Comparison of ENCODE assay signal across 8 mouse cellular contexts in the genomic region with DNA sequence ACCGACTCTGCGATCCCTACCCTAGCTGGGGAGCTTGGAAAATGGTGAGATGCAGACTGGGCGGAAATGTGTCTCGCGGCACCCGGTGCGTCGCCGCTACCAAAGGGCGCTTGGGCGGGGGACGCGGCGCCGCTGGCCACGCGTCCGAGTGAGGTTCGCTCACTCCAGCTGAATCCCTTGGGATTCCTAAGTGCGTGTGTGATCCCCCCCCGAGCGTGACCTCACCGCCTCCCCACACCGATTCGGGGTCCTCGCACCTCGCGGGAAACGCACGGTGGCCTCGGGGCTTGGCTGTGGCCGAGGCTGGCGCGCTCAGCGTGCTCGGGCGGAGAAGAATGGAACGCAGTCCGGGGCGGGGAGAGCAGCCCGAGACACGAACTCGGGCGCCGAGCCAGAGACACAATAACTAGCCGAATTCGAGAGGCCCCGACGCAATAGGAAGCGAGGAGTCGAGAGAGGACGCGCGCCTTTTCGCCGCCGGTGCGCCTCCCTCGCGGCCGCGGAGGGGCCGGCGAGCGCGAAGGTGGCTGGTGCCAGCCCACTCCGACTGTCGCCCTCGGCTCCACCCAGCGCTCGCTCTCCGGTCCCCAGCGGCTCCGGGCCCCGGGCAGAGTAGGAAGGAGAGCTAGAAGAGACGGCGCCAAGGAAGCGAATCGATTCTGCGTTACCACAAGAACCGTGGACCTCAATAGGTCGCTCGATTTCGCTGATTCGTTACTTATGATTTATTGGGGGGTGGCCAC. TPM values are rescaled to one million over a fixed set of nuclear protein-coding genes. Genes with fewer than 3 reads are reported as not detected.
DNase-seq lines count a peak whose midpoint lies in the region; ATAC-seq and TF ChIP-seq lines count a peak whose summit lies in the region.

A gene (minus strand): TSS at position 495 of the 743 bp plus-strand sequence.

- H3K36me3 ChIP-seq in megakaryocyte, embryonic 14.5 days (replicated peaks; ENCODE audit: low read length): peaks cover 10% of the 10 kb centered on the region
- no peaks in the 10 kb centered on the region; the same call in 1 of the 2 replicates for H3K36me3 ChIP-seq in embryonic facial prominence, embryonic 11.5 days (replicated peaks; ENCODE audit: control insufficient read depth, insufficient read depth, low read depth, low read length)
- H3K36me3 ChIP-seq in testis, adult 2 months (ENCODE audit: control insufficient read depth, insufficient read depth, low read length): no peaks in the 10 kb centered on the region

- TF ChIP-seq POLR2A in testis, adult 2 months (IDR thresholded peaks at IDR 0.05; ENCODE audit: control insufficient read depth, low read depth, low read length): 0 out of 2 replicates have a peak, but pooled peaks have one; percentile 15

- H3K4me3 ChIP-seq in megakaryocyte, embryonic 14.5 days (replicated peaks): peak within 1 kb of the TSS; percentile 100
- peak within 1 kb of the TSS; percentile 87 for H3K4me3 ChIP-seq in embryonic facial prominence, embryonic 11.5 days (ENCODE audit: low read depth, low read length)
- H3K4me3 ChIP-seq in testis, adult 2 months (ENCODE audit: control insufficient read depth, low read depth, low read length): peak within 1 kb of the TSS; percentile 90

- peak within 1 kb of the TSS; percentile 87 for H3K9ac ChIP-seq in embryonic facial prominence, embryonic 11.5 days (replicated peaks; ENCODE audit: low read length)

- under 1% methylated on average over 85 of the region's 85 CpGs for WGBS in embryonic facial prominence, embryonic 11.5 days

- ATAC-seq in megakaryocyte, adult 5-6 weeks (ENCODE audit: poor library complexity, severe bottlenecking): no peak; the same call in 1 of the 2 replicates
- ATAC-seq in embryonic facial prominence, embryonic 11.5 days (replicated peaks; ENCODE audit: insufficient number of reproducible peaks, low FRiP score, low TSS enrichment, low read depth): 0 out of 2 replicates have a peak, but pooled peaks have one; percentile 0

- H3K9me3 ChIP-seq in megakaryocyte, embryonic 14.5 days: no peaks in the 10 kb centered on the region
- no peaks in the 10 kb centered on the region for H3K9me3 ChIP-seq in embryonic facial prominence, embryonic 11.5 days (replicated peaks; ENCODE audit: control insufficient read depth, low read length)

- H3K4me2 ChIP-seq in embryonic facial prominence, embryonic 11.5 days (ENCODE audit: low read depth, low read length): peak within 1 kb of the TSS; percentile 94

- H3K4me1 ChIP-seq in megakaryocyte, embryonic 14.5 days: peaks cover 74% of the 10 kb centered on the region
- peaks cover 18% of the 10 kb centered on the region for H3K4me1 ChIP-seq in embryonic facial prominence, embryonic 11.5 days (ENCODE audit: control insufficient read depth, insufficient read depth, low read length)
- H3K4me1 ChIP-seq in testis, adult 2 months (ENCODE audit: control insufficient read depth, insufficient read depth, low read length): peaks cover 39% of the 10 kb centered on the region

- peak; percentile 77 for DNase-seq in embryonic facial prominence, embryonic 11.5 days (ENCODE audit: low spot score)
- DNase-seq in heart, adult 8-10 months (ENCODE audit: low spot score): peak; percentile 77
- DNase-seq in kidney, adult 8-10 months: peak; percentile 68 to 77
- peak; percentile 44 for DNase-seq in liver
- DNase-seq in naive thymus-derived CD4-positive, alpha-beta T cell, adult 2 months (ENCODE audit: low read depth): peak; percentile 65

- H3K27ac ChIP-seq in embryonic facial prominence, embryonic 11.5 days (replicated peaks; ENCODE audit: low read depth, low read length): peak within 1 kb of the TSS; percentile 97
- H3K27ac ChIP-seq in testis, adult 2 months (ENCODE audit: control insufficient read depth, insufficient read depth, low read depth, low read length): peak within 1 kb of the TSS; percentile 87

- H3K27me3 ChIP-seq in megakaryocyte, embryonic 14.5 days (replicated peaks): peaks cover 3% of the 10 kb centered on the region
- H3K27me3 ChIP-seq in embryonic facial prominence, embryonic 11.5 days (ENCODE audit: control insufficient read depth, insufficient read depth, low read length): no peaks in the 10 kb centered on the region
- H3K27me3 ChIP-seq in testis, adult 2 months (ENCODE audit: control insufficient read depth, insufficient read depth, low read length): no peaks in the 10 kb centered on the region

- TF ChIP-seq CTCF in testis, adult 2 months (IDR thresholded peaks at IDR 0.05; ENCODE audit: control insufficient read depth, insufficient read depth, insufficient replicate concordance, low read depth, low read length): no peak

RNA-seq across cellular contexts. Expression of the gene that starts here (rescaled TPM):
- polyA plus RNA-seq in megakaryocyte, embryonic 14.5 days (2012; ENCODE audit: insufficient read depth, low replicate concordance): 83.4 and 214 TPM in 2 replicates
- total RNA-seq in megakaryocyte, adult 5-6 weeks (2015): 2.8 and 3.1 TPM in 2 replicates
- total RNA-seq in megakaryocyte, adult 5-6 weeks (2017): 1.0 and 2.4 TPM in 2 replicates
- polyA plus RNA-seq in embryonic facial prominence, embryonic 11.5 days (2014; fragmentation: Nextera tagmentation; extraction: Ambion mirVana): 18.0 and 21.8 TPM in 2 replicates
- total RNA-seq in heart, adult 8-10 months (2022): 1 to 10 TPM; 4.6 to 6.3 (median 5.3) TPM
- 6.4 and 8.1 TPM in 2 replicates for polyA plus RNA-seq in testis, adult 2 months (2012; rRNA removed)
